Mouse (Mus musculus): ENCODE data around the gene Olfr888.

Olfr888 gene

GRCm38 (mm10) chr9:38107828-38108227 is at the start of gene Olfr888:
TSS of gene Olfr888 (plus strand) at chr9:38108128.
- DNase-seq (ENCODE audit: extremely low read depth, low read depth): no peak

GRCm38 (mm10) chr9:38061022-38061421 is 46.9 kb upstream of the Olfr888 start, which contains the start of gene Olfr885:
TSS of gene Olfr885 (plus strand) at chr9:38061322.
- no peak for DNase-seq (ENCODE audit: extremely low read depth, low read depth)

GRCm38 (mm10) chr9:38083772-38084171 is 24.2 kb upstream of the Olfr888 start, which contains the start of gene Olfr887:
TSS of gene Olfr887 (plus strand) at chr9:38084072.
- no peak for DNase-seq (ENCODE audit: extremely low read depth, low read depth)

DNA sequence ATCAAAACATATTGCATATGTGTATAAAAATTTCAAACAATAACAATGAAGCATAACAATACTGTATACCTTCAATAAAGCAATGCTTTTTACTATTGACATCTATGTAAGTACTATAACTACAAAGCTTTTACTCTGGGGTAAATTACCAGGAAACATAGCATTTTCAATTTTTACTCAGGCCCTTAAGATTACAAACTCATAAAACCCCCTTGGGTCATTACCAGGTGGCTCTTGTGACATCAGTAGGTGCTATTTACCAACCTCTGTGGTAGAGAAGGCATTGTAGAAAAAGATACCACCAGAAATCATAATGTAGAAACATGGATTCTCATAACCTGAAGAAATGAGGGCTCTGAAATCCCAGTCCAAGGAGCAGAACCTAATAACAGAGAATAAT is 7.0 kb downstream of the Olfr888 start, which contains the start of gene Olfr889:
Gene Olfr889 (plus strand): TSS at position 301 of the 400 bp plus-strand sequence.
- DNase-seq (ENCODE audit: extremely low read depth, low read depth): no peak

- DNase-seq (ENCODE audit: extremely low read depth, low read depth): no peak
Measured at GRCm38 (mm10) chr9:38142217-38142616, 34.3 kb downstream of the Olfr888 start, which contains the start of gene Olfr890. TSS of gene Olfr890 (plus strand) at chr9:38142517.
